Mouse (Mus musculus): ENCODE measurements around the gene Bet1l. TPM values are rescaled to one million over a fixed set of nuclear protein-coding genes. Genes with fewer than 3 reads are reported as not detected.
A peak's percentile ranks its signal among the peaks of the same experiment; 100 is the strongest.

The Bet1l gene
- total RNA-seq, 1 experiment from 2014 or later = 28.3 TPM

DNA sequence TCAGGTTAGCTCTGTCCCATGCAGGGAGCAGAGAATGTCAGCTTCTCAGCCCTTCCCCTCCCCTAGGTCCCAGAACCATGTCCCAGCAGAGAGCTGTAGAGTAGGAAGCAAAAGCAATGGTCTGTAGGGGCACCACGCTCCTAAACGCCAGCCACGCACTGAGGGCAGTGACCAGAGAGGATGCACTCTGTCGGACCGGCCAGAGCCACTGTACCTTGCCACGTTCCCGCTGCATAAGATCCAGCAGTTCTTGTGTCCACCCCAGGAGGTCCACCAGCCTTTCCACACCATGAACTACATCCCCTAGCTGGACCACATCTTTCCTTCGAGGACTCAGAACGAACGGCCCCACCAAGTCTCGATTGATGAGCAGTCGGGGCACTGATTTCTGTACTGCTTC lies 7.4 kb upstream of the Bet1l start:
- no peak for ATAC-seq (ENCODE audit: extremely low read depth, insufficient number of reproducible peaks, low FRiP score, poor library complexity, severe bottlenecking)

DNA sequence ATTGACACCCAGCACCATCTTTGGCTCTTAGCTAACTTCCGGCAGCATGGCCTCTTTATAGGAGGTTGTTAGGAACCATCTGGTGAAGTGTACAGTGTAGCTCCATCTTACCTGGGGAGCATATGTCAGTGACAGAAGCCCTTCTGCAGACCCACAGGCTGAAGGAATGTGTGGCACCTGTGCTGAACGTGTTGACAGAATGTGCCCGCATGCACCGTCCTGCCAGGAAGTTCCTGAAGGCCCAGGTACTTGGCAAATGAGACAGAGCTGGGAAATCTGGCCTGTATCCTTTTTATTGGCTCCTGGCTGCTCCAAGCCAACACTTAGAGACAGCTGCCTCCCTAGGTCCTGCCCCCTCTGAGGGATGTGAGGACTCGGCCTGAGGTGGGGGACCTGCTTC lies 3.4 kb upstream of the Bet1l start:
- no peak for ATAC-seq (ENCODE audit: extremely low read depth, insufficient number of reproducible peaks, low FRiP score, poor library complexity, severe bottlenecking)

DNA sequence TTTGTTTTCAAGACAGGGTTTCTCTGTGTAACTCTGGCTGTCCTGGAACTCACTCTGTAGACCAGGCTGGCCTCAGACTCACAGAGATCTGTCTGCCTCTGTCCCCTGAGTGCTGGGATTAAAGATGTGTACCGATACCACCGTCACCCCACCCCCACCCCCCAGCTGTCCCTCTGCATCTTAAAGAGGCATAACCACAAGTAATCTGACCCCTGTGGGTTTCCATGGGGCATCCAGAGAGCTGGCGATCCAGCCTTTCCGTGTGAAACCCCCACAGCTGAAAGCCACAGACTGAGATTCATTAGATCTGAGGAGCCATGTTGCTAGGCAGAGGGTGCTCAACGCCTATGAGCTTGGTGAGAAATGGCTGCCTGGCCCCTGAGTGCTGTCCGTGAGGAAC lies 2.6 kb upstream of the Bet1l start:
- ATAC-seq (ENCODE audit: extremely low read depth, insufficient number of reproducible peaks, low FRiP score, poor library complexity, severe bottlenecking) = no peak

DNA sequence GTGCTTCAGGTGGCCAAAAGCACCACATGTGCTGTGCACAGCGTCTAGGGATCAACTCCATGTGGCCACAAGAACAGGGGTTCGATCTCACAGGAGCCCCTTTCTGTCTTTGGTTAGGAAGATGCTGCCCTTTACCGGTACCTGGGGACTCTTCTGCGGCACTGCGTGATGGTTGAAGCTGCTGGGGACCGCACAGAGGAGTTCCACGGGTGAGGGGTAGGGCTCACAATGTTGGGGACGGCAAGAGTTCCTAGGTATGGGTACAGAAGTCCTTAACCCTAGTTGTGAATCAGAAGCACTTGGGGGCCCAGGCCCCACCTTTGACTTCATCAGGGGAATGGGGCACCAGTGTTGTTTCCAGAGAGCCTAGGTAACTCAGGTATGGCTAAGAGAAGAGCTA lies 1.4 kb upstream of the Bet1l start:
- ATAC-seq (ENCODE audit: extremely low read depth, insufficient number of reproducible peaks, low FRiP score, poor library complexity, severe bottlenecking) = no peak

DNA sequence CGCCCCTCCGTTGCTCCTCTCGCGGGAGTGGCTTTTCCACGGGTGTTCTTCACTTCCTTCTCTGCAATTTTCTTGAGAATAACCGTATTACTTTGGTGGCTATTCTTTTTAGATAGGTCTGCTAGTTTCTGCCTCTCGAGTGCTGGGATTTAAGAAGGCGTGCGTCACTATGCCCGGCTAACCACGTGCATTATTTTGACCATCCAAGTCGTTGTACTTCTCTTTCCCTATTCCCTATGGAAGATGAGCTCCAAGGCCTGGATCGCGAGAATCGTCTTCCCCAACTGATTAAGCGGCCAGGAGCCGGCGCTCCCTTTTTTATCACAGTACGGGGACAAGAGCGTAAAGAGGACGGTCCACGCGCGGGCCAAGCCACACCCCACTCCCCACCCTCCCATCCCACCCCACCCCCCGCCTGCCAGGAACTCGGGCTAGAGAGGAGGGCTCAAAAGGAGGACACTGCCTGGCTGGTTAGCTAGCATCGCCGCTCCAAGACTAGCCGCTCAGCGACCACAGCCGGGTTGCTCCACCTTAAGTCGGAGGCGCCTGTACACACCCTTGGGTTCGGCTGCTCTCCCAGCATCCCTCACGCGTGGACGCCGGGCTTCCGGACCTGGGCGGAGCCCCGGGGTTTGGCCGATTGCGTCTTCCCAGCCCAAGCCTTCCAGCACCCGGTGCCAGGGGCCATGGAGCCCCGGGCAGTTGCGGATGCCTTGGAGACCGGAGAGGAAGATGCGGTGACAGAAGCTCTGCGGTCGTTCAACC lies 410 bp downstream of the Bet1l start, which contains the start of gene Ric8a:
TSS of gene Ric8a (plus strand) at position 173 of the 765 bp plus-strand sequence.
- ATAC-seq (ENCODE audit: extremely low read depth, insufficient number of reproducible peaks, low FRiP score, poor library complexity, severe bottlenecking) = peak; percentile 69

DNA sequence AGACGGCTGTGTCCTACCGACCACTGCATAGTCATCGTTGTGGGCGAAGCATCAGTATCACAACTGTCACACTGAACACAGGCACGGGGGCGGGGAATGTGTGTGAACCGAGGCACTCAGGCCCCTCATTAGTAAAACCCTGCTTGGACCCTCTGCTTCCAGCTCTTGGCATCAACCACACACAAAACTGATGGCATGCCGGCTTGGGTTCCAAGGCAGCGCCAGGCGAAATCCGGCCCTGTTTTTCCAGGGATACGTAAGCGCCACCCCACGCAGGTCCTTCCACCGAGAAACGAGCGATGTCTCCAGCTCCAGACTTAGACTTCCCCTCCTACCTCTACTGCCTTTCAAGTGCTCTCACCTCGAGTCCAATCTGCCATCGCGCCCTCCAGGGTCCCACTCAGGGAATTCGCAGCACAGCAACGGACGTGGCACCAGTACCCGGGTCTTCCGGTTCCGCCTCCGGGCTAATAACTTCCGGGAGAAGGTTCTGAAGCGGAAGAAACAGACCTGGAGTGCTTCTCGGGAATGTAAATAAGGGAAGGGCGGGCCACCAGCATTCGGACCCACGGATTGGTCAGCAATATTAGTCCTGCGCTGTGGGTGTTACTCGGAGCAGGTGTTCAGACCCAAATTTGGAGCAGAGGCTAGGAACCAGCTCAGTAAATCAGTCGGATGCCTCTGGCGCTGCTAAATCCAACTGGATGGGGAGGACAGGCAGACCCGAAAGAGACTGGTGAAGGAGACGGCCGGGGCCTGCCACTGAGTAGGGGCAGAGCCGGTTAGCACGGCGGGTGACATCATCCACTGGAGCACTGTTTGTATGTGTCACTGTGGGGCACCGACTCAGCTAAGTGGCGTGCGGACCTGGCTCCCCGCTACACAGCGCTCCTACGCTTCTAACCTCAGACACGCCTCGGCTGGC lies 1.3 kb downstream of the Bet1l start, which contains the start of gene Gm45785:
TSS of gene Gm45785 (minus strand) at position 472 of the 925 bp plus-strand sequence.
- ATAC-seq (ENCODE audit: extremely low read depth, insufficient number of reproducible peaks, low FRiP score, poor library complexity, severe bottlenecking) = peak; percentile 49

DNA sequence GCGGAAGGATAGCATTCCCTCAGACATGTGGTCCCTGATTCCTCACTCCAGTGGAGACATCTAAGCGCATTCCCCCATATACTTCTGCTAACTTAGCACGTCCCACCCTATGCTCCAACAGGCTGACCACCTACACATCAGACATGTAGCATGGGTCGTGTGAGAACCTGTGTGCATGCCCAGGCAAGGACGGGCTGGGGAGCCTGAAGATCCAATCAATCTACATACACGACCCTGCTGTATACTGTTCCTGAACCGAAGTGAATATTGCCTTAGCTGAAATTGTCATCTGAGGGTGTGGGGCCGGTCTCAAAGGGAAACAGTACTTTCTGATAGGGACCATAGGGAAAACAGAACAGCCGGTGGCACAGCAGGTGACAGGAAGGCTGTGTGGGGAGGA lies 2.2 kb downstream of the Bet1l start:
- no peak for ATAC-seq (ENCODE audit: extremely low read depth, insufficient number of reproducible peaks, low FRiP score, poor library complexity, severe bottlenecking)

DNA sequence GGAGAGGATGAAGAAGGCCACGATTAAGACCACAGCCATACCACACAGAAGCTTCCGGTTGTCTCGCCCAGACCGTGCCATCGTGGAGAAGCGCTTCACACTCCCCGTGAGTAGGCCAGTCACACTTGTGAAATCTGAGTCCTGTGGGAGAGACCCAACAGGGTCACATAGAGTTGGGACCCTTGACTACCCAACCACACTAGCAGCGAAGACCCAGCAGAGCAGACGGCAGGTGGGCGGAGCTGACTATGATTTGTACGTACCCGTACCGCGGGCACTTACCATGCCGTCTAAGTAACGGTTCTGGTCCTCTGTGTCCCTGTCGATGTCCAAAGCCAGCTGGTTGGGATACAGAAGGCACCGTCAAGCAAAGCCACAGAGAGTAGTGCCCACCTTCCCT lies 2.9 kb downstream of the Bet1l start:
- ATAC-seq (ENCODE audit: extremely low read depth, insufficient number of reproducible peaks, low FRiP score, poor library complexity, severe bottlenecking) = no peak

DNA sequence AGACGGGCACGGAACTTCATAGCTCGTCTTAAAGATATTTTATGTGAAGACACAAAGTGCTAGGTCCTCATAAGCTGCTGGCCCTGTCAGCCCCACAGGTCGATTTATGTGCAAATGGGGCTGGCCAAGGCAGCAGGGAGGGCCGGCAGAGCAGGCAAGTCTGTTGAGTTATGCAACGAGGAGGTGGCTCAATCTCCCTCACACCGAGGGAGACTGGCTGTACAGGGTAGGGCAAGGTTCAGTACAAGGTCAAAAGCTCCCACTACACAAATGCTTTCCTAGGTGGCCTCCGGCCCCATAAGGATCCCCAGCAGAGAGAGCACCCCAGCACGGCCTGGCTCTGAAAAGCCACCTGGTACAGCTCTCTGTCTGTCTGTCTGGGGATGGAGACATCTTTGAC lies 4.0 kb downstream of the Bet1l start:
- no peak for ATAC-seq (ENCODE audit: extremely low read depth, insufficient number of reproducible peaks, low FRiP score, poor library complexity, severe bottlenecking)

DNA sequence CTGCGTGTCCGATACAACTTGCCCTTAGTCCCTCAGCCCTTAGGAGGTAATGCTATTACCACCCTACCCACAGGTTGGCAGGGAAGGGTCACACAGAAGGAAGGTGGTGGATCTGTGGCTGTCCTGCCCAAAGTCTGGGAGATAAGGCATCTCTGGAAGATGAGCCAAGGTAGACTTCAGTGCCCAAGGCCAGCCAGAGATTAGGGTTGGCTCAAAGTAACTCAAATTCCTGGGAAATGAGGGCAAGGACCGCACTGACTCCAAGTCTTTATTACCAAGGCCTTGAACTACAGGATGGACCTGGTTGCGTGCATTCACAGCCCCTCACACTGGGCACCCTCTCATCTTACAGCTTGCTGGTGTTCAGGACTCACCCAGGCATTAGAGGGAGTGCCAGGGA lies 5.5 kb downstream of the Bet1l start:
- no peak for ATAC-seq (ENCODE audit: extremely low read depth, insufficient number of reproducible peaks, low FRiP score, poor library complexity, severe bottlenecking)

DNA sequence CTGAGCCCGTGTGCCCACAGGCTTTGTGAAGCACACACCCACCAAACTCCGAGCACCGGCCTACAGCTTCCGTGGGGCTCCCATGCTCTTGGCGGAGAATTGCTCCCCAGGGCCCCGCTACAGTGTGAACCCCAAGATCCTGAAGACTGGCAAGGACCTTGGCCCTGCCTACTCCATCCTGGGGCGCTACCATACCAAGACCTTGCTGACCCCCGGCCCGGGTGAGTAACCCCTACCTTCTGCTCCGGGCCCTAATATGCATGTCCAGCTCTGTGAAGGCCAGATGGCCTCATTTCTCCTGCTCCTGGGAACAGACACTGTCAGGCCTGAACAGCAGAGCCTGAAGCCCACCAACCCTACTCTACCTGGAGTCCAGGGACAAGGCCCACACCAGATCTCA lies 8.8 kb downstream of the Bet1l start:
- no peak for ATAC-seq (ENCODE audit: extremely low read depth, insufficient number of reproducible peaks, low FRiP score, poor library complexity, severe bottlenecking)

DNA sequence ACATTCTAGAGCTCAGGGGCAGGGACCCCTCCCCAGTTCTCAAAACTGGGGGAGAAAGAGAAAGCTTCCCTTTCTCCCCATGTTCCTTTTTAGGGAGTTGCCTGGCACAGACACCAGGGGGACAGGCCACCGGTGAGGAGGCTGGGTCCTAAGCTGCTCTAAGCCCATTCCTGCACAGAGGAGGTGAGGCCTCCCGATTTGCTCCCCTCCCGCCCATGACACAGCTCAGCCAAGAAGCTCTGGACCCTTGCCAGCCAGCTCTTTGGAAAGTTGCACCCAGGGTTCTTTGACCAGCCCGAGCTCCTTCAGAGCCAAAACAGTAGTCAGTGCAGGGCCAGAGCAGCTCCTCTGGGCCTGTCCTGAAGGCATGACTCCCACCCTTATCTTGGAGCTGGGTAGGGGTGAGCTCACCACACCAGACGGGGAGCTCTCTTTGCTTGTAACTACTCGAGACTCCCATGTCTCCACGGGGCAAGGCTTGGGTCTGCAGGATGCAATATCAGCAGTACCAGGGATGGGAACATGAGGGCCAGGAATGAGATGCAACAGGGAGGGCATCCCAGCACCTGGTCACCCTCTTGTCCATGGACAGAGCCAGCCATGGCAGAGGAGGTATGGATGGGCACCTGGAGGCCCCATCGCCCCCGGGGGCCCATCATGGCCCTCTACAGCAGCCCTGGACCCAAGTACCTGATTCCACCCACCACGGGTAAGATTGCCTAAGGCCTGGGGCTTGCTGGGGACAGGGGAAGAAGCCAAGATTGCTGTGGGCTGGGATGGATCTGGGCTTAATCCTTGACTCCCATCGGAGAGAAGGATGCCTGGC lies 9.4 kb downstream of the Bet1l start, which contains the start of gene Odf3:
TSS of gene Odf3 (plus strand) at position 51 of the 826 bp plus-strand sequence.
- no peak for ATAC-seq (ENCODE audit: extremely low read depth, insufficient number of reproducible peaks, low FRiP score, poor library complexity, severe bottlenecking)

DNA sequence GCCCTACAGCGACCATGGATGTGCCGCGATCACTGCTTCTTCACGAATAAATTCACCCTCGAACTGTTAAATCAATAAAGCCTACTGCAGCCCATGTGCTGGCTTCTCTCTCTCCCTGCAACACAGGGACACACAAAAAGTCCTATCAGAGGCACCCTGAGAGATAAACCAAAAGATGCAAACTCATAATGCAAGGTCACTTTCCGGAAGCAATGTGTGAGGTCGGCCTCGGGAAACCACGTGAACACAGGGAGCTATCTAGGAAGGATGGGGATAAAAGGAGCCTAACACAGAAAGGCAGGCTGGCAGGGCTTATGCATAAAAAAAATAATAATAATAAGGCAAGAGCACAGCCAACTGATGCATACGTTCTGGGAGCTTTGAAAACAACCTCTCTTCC lies 10.7 kb downstream of the Bet1l start:
- no peak for ATAC-seq (ENCODE audit: extremely low read depth, insufficient number of reproducible peaks, low FRiP score, poor library complexity, severe bottlenecking)

DNA sequence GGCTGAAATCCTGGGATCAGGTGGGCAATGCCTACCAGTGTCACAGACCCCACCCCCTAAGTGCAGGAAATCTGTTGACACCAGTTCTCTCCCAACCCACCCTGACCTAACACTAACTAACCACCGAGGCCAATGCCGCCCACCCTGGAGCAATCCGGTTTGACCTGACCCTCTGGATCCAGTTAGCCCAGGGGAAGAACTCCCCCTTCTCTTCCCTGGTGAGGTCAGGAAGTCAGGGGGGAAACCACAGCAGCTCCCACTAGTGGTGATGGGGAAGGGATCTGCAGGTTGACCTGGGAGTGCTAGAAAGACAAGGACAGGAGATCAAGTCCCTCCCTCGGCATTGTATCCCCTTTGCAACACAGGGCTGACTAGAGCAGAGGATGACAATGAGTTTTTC lies 11.7 kb downstream of the Bet1l start:
- no peak for ATAC-seq (ENCODE audit: extremely low read depth, insufficient number of reproducible peaks, low FRiP score, poor library complexity, severe bottlenecking)

DNA sequence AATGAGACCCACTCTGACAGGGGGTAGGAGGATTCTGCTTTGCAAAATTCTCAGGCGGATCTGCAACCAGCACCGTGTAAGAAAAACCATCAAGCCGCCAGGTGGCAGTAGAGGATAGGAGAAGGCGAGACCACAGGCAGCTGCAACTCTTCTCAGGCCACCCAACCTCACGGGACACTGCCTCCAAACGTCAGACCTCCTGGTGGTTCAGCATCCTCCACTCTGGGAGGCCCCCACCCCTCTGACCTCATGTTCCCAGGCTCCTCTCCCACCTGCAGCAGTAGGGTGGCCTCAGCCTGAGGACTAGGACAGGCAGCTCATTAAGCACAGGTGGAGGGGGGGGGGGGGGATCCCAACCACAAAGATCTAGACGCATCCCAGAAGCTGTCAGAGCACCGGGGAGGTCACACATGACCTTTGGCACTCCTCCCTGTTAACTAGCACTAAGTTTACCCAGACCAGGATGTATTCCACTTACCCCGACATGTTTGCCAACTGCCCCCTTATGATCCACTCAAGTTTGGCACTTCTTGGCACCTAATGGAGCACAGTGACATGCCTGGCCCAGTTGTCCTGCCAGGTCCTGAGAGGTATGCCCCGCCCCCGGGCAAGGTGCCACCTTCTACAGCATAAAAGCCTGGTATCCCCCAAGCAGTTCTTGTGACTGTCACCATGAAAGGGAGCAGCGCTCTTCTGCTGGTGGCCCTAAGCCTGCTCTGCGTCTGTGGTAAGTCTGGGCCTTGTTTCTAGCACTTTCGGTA lies 12.3 kb downstream of the Bet1l start, which contains the start of gene Scgb1c1:
TSS of gene Scgb1c1 (plus strand) at position 643 of the 761 bp plus-strand sequence.
- ATAC-seq (ENCODE audit: extremely low read depth, insufficient number of reproducible peaks, low FRiP score, poor library complexity, severe bottlenecking) = peak; percentile 85

DNA sequence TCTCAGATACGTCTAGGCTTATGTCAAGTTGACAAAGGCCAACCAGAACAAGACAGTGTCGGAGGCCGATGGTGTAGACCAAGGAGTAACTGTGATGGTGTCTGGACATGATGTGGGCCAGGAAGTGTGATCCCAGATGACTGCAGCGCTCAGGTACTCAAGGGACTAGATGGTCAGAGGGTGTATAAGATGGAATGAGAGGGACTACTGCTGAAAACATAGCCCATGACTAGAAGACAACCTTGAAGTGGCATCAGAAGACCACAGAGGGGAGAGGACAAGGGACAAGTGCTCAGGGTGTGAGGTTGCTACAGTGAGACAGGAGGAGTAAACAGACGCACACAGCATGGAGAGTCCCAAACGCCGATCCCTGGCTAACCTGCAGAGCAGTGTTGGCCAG lies 13.6 kb downstream of the Bet1l start:
- no peak for ATAC-seq (ENCODE audit: extremely low read depth, insufficient number of reproducible peaks, low FRiP score, poor library complexity, severe bottlenecking)

DNA sequence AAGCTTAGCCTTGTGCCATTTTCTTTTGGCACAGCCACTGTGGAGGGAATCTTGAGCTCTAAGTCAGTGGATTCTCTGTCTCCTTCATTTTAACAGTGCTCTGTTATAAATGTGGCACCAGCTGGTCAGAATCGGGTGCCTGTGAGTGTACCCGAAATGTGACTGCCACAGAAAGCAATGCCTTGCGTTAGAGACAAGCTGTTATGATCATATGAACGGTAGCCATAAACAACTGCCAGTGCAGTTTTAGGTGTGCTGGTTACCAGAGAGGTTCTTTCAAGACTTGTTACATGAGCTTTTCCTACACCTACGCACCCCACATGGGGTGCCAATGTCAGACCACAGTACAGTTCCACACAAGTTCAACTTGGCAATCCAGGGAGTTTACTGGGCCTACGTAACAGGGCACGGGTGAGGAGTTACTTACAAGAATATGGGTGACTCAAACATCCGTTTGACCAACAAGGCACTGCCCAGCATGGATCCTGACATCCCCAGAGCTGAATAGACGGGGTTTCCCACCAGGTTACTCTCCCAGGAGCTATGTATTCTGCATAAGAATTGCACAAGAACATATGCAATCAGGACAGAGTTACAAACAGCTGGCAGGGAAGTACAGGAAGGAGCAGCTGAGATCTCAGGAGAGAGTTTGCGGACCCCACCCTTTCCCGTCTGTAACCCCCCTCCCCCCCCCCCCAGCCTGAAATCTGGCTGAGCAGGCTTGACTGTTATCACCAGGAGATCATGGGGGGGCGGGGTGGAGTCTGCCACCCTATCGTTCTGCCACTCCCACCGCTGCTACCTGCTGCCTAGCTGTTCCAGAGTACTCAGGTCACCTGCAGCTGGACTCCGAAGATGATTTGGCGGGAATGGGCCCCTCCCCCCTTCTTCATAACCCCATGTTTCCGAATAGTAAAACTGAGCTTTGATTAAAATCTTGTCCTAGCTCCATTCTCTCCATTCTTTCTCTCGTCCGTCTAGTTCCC lies 16.3 kb downstream of the Bet1l start:
- ATAC-seq (ENCODE audit: extremely low read depth, insufficient number of reproducible peaks, low FRiP score, poor library complexity, severe bottlenecking) = no peak

Measured in neutrophil, adult 5-6 weeks (primary cell).